Mouse (Mus musculus): ENCODE measurements around the gene Col26a1. TPM values are rescaled to one million over a fixed set of nuclear protein-coding genes. Genes with fewer than 3 reads are reported as not detected.

The Col26a1 gene
- total RNA-seq, 2 experiments from 2014 or later = not detected

GRCm38 (mm10) chr5:136806379-136807056 is 76.5 kb downstream of the Col26a1 start:
- no peak for DNase-seq

GRCm38 (mm10) chr5:136805019-136805418 is 78.0 kb downstream of the Col26a1 start:
- no peak for DNase-seq

GRCm38 (mm10) chr5:136804246-136804645 is 78.8 kb downstream of the Col26a1 start:
- DNase-seq = no peak

- DNase-seq = peak; percentile 9 to 23
Measured at GRCm38 (mm10) chr5:136802732-136803131, 80.3 kb downstream of the Col26a1 start.

GRCm38 (mm10) chr5:136796917-136797316 is 86.1 kb downstream of the Col26a1 start:
- no peak for DNase-seq

- no peak for DNase-seq
Measured at GRCm38 (mm10) chr5:136793807-136794206, 89.2 kb downstream of the Col26a1 start.

GRCm38 (mm10) chr5:136792541-136792940 is 90.5 kb downstream of the Col26a1 start:
- no peak for DNase-seq

- DNase-seq = no peak
Measured at GRCm38 (mm10) chr5:136791204-136791603, 91.8 kb downstream of the Col26a1 start.

GRCm38 (mm10) chr5:136790570-136791196 is 92.3 kb downstream of the Col26a1 start:
- peak; percentile 81 to 95 for DNase-seq

GRCm38 (mm10) chr5:136784531-136784930 is 98.5 kb downstream of the Col26a1 start:
- DNase-seq = no peak

GRCm38 (mm10) chr5:136782600-136782999 is 100.4 kb downstream of the Col26a1 start:
- no peak for DNase-seq

- DNase-seq = peak in 1 of 2 experiments; percentile 47
Measured at GRCm38 (mm10) chr5:136780465-136780864, 102.5 kb downstream of the Col26a1 start.

- no peak for DNase-seq
Measured at GRCm38 (mm10) chr5:136779946-136780345, 103.1 kb downstream of the Col26a1 start.

- DNase-seq = peak; percentile 28 to 34
Measured at GRCm38 (mm10) chr5:136775548-136775947, 107.5 kb downstream of the Col26a1 start.

GRCm38 (mm10) chr5:136773044-136774039 is 109.7 kb downstream of the Col26a1 start:
- no peak for DNase-seq

- DNase-seq = no peak
Measured at GRCm38 (mm10) chr5:136771132-136771531, 111.9 kb downstream of the Col26a1 start.

- DNase-seq = no peak
Measured at GRCm38 (mm10) chr5:136767304-136767703, 115.7 kb downstream of the Col26a1 start.

- DNase-seq = no peak
Measured at GRCm38 (mm10) chr5:136764157-136764669, 118.8 kb downstream of the Col26a1 start.

GRCm38 (mm10) chr5:136760345-136760744 is 122.7 kb downstream of the Col26a1 start:
- no peak for DNase-seq

GRCm38 (mm10) chr5:136759781-136760180 is 123.2 kb downstream of the Col26a1 start:
- no peak for DNase-seq

- DNase-seq = peak; percentile 15 to 84
Measured at GRCm38 (mm10) chr5:136755696-136756095, 127.3 kb downstream of the Col26a1 start.

- no peak for DNase-seq
Measured at GRCm38 (mm10) chr5:136754053-136754591, 128.9 kb downstream of the Col26a1 start.

Data from heart, adult 18-20 months (tissue).